Mouse (Mus musculus) MEL-GATA-1-ER (cell line): ENCODE measurements around the gene Dtd1.
A peak's percentile ranks its signal among the peaks of the same experiment; 100 is the strongest.

Source experiments
- DNase-seq: peaks from one replicate; pipeline ENCODE4 v3.0.0-alpha.2; 2012; ENCODE audit warnings: low read depth; ENCODE audit errors: extremely low read depth

Dtd1 gene

DNA sequence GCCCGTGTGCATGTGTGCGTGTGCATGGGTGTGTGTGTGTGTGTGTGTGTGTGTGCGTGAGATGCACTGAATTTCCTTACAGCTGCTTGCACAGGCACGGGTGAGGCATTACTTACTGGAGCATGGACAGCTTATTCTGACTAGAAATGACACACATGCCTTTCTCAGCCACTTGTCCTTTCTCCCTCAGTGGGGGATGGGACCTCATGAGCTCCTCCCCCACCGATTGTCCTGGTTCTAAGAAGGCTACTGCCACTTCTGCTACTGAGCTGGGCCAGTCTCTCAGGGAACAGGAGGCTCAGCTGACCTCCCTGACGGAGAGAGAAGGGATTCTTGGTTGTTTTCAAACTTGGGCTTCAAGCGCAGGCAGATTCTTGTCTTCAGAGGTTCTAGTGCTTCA lies 40.4 kb downstream of the Dtd1 start:
- DNase-seq: no peak

DNA sequence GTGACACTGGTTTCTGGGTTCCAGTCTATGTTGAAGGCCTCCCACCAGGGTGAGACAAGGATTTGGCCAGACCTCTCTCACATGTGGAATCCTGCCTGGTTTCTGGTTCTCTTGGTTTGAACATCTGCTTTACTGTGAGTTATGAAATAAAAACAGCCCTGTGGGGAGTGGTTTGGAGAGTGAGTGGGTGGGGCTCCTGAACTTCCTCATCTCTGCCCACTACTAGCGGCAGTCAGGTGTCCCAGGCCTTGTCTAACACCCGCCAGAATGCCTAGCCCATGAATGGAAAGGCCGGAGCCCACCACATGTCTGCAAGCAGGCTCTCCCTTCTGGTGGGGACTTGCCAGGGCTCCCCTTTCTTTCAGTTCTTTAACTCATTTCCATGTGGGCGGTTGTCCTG lies 42.3 kb downstream of the Dtd1 start:
- peak; percentile 29 for DNase-seq

DNA sequence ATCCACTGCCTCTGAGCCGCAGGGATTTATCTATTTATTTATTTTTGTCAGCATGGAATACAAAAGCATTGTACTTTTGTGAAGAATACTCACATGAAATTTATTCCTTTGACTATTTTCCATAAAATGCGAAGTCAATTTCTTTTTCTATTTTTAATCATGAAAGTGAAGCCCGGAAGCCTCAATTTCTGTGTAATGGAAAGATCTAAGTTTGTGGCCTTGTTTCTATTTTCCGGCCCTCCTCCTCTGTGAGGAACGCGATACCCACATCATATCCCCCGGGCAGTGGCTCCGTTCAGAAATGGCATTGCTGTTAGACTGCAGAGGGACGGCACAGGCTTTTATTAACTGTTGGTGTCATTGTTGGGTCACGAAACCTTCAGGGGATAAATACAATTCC lies 46.7 kb downstream of the Dtd1 start:
- DNase-seq: no peak

DNA sequence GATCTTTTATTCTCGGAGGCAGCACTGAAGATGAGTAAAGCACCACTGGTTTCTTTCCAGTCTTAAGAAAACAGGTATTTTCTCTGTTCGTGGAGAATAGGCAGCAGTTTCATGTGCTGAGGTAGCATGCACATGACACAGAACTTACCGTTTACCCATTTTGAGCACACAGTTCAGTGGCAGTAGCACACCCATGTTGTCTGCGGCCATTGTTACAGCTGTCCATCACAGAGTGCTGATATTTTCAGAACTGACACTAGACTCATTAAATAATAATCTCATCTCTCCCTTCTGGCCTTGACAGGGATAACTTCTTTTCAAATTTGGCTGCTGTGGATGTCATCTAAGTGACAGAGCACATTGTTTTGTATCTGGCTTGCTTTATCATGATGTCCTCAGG lies 47.5 kb downstream of the Dtd1 start:
- DNase-seq: no peak

DNA sequence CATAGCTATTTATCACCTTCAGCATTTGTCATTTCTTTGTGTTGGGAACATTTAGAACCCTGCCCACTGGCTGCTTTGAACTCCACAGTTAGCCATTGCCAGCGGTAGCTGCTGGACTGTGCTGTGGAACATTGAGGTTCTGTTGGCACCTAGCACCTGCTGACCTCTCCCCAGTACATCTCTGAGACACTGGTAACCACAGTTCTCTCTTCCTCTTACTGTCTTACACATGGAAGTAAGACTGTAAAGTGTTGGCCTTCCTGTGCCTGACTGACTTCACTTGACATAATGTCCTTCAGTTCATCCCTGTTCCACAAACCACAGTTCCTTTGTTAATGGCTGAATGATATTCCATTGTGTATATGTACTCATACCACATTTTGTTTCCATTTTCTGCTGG lies 50.3 kb downstream of the Dtd1 start:
- no peak for DNase-seq

DNA sequence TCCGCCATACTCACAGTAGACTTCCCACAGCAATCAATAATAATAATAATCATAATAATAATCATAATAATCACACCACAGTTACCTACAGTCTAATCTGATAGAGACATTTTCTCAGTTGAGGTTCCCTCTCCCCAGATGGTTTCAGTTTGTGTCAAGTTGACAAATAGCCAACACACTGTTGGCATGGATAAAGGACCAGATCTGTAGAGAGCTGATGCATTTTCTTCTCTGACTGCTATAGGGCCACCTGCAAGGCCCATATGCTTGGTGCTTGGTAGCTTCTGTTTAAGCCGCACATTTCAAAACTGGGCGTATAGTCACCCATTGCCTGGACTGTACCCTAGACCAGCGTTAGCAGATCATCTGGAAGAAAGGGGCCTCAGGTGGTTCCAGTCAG lies 53.1 kb downstream of the Dtd1 start:
- DNase-seq: no peak

DNA sequence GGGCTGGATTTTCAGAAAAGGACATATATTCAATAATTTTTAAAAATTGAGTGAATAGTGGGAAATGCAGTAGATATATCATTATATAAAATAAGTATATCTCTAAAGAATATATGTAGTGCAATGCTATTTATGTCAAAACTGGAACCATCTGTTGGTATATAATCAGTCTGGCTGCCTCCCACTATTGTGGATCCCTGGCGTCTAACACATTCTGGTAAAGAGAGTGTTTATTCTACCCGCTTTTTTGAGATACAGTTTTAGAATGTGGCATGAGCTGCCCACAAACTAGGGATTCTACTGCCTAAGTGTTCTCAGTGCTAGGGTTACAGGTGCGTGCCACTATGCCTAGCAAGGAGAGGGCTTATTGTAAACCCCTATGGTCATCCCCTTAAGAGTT lies 55.6 kb downstream of the Dtd1 start:
- no peak for DNase-seq

DNA sequence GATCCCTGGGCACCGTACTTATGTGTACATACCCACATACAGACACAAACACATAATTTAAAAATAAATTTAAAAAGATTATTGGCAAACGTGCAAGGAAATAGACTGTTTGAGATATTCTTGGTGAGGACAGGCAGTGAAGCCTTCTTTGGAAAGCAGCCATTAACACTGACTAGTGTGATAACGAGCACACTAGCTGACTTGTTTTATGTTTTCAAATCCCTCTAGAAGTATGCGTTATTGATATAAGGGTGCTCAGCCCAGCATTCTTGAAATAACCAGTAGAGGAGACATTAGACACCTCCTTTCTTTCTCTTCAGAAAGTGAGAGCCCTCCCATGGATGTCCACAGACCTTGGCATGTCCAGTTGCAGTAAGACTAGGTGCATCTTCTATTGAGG lies 68.8 kb downstream of the Dtd1 start:
- DNase-seq: no peak

DNA sequence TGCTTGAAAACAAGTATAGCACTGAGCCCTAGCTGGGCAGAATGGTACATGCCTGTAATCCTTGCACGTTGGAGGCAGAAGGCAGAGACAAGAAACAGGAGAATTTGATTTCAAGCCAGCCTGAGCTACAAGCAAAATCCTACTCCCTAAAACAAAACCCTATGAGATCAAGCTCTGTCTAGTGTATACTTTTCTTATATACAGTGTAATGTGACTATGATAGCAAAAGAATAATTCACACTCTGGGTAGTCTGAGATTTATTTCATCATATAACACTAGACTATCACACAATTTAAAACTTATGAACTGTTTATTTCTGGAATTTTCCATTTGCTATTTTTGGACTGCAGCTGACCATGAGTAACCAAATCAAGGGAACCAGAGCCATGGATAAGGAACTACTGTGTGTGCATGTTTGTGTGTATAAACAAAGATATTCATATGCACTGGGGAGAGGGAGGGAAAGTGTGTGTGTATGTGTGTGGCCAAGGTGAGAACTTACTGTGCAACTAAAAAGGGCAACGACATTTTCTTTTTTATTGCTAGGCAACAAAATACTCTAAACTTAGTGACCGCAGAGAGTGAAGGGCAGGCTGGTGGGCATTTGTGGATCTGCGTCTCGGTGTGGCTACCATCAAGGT lies 70.7 kb downstream of the Dtd1 start:
- DNase-seq: no peak

DNA sequence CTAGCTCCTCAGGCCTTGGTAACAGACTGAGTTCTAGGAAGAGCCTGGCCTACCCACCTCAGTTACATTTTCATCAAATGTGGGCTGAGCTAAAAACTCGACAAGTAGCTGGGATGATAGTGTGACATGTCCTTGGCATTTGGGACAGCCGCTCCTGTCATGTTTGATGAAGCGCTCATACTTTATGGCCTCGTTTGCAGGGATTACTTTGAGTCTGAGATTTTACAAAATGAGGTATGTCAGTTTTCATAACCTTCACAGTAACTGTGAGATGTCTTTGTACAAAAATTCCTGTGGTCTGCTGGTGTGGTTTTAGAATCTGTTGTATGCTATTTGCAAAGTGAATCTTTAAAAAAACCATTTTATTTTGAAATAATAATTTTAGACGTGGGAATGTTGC lies 72.7 kb downstream of the Dtd1 start:
- no peak for DNase-seq

DNA sequence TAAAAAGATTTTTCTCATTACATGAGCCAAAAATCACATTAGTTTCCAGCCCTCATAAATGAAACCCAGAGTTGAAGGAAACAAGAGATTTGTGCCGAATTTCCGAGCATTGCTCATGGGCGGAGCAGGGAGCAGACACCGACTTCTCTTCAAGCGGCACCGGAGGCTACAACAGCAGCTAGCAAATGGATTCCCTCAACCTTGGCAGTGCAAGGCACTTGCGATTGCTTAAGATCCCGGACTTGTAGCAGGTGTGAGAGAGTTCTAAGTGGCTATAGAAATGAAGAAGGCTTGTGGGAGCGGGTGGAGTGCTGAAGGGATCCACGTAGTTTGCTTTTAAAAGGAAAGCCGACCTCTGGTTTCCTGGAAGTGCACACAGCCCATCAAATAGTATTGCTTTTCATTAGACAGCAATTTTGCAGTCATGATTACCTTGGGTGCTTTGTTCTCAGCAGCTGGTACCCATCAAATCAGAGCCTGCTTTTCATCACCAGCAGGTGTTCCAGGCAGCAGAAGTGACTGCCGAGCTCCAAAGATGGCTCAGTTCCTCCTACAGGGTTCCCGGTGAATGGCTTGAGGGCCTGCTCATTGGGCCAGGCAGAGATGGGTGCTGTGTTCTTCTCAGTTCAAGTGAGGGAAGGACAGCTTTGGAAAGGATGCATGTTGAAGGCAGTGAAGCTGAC lies 77.0 kb downstream of the Dtd1 start:
- no peak for DNase-seq

DNA sequence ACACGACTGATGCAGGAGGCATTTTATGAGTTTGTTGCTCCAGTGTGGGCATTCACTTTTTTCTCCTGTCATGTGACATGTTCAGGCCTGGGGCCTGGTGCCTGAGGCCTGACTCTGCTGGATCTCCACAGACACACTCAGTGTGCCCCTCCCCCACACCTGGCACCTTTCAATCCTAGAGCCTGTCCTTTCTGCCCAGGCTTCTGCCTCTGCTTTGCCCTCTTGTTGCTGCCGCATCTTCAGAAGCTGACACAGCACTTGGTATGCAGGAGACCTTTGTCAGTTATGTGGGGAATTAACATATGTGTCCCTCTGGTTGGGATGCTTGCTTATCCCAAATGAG lies 77.5 kb downstream of the Dtd1 start:
- no peak for DNase-seq

DNA sequence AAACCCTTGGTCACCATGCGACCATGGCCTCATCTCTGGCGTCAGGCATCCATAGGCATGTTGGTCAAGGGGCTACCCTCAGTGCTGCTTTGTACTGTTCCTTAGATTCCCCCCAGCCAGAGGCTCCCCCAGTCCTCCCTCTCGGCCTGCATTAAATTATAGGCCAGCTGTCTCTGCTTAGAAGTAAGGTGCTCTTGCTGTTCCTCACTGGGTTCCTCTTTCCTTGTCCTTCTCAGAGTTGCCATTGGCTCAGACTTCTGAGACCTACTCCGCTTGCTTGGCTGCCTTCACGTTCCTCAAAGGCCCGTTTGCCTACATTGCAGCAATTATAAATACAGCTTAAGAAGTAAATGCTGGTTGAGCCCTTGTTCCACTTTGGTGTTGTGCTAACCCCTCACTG lies 79.1 kb downstream of the Dtd1 start:
- DNase-seq: no peak

DNA sequence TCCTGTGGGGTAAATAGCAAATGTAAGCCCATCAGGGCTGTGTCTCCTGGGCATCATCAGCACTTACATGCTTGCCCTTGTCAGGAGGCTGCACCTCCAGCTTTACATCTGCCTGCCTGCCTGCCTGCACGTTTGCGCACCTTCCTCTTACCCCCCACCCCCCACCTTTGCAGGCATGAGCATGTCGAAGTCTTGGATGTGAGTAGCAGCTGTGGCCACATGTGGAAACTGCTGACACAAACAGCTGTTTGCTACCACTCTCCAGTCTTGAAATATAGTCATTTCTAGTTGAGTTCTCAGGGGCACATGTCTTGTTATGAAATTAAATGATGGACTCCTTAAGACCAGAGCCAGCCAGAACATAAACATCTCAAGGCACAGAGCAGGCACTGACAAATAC lies 79.7 kb downstream of the Dtd1 start:
- no peak for DNase-seq

DNA sequence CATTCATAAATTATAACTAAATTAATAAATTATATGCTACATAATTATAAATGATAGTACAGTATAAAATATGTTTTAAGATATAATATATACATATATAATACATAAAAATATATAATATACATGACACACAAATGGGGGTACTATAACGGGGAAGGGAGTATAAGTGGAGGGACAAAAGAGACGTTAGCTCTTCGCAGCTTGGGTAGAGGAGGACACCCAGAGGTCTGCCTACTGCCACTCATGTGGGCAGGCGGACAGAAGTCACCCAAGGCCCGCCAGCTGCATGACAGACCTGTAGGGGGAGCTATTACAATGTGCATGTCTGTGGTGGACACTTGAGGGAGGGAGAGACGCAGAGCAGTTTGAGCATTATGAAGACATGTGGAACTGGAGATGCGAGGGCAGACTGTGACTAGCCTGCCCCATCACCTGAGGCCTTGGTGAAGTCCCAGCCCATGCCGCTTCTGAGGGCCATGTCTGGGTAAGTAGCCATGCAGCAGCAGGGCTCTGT lies 92.6 kb downstream of the Dtd1 start:
- DNase-seq: no peak

DNA sequence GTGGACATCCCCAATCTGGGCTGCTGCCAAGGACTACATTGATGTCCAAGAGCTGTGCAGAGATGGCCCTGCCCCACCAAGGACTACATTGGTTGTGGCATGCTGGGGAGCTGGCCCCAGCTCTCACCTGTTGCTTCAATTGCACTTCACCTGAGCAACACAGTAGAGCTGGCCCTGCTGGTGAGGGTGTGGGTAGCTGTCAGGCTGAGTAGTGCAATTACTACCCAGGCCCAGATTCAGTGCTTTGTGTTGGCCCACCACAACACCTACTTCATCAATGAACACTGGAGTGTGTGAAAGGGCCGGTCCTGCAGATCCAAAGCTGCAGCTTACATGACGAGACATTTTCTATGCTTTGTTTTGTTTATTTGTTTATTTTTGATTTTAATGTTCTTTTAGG lies 93.1 kb downstream of the Dtd1 start:
- DNase-seq: no peak

DNA sequence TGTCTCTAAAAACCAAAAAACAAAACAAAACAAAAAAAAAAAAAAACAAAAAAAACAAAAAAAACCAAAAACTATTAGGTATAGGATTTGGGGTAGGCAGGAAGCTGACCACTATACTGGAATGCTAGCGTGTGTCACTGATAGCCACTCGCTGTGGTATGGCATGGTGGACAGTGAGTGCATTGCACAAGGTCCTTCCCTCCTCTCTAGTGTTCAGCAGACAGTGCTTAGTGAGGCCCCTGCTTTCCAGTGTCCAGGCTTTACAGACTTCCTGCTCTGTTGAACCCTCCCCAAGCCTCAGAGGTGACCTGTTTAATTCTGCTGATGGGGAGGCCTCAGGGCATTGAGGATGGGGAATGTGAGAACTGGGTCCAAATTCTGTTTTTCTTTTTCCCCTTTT lies 95.2 kb downstream of the Dtd1 start:
- no peak for DNase-seq

DNA sequence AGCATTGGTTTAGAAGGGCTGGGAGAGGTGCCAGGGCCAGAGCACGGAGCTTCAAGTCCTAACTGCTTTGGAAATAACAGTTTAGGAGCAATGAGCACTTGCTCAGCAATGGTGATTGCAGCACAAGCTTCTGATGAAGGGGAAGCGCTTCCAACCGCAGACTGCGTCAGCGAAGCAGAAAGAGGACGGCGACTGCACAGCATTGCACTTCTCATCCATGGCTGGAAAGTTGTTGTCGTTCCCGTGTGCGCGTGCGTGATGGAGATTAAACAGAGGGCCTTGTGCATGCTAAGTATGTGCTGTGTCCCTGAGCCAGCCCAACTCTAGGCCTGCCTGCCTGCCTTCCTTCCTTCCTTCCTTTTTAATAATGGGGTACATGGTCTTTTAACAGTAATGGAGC lies 98.3 kb downstream of the Dtd1 start:
- no peak for DNase-seq

DNA sequence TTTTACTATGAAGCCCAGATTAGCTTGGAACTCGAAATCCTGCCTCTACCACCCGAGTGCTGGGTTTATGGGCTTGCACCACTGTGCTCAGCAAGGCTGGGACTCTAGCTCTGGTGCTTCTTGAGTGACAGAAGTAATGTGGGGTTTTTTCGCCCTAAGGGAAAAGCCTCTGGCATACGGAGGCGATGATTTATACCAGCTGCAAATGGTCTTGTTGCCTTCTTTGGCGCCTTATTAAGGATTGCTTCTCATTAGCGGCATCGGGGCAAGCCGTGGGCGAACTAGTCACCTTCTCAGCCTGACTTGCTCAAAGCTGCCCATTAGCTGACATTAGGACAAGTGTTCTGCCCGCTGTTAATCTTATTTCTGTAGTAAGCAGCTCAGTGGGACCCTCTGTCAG lies 100.9 kb downstream of the Dtd1 start:
- DNase-seq: no peak

DNA sequence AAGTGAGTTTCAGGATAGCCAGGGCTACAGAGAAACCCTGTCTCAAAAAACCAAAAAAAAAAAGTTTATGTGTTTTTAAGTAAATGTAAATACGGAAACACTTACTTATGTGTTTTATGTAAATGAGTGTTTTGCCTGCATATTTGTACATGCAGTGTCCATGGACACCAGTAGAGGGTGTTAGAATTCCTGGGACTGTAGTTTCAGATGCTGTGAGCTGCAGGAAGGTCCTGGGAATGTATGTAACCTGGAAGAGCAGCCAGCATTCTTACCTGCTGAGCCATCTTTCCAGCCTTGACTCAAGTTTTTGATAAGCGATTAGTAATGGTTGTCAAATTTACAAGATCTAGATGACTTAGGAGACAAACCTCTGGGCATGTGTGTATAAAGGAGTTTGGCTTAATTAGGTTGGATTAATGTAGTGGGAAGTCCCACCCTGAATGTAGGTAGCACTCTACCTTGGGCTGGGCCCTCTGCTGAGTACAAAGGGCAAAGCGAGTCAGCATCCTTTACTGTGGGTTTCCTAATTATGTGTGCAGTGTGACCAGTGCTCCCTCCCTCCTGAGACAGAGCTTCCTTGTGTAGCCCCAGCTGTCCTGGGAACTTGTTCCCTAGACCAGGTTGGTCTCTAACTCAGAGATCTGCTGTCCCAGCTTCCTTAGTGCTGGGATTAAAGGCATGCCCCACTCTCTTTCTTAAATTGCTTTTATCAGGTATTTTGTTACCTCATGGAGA lies 101.9 kb downstream of the Dtd1 start:
- DNase-seq: no peak

DNA sequence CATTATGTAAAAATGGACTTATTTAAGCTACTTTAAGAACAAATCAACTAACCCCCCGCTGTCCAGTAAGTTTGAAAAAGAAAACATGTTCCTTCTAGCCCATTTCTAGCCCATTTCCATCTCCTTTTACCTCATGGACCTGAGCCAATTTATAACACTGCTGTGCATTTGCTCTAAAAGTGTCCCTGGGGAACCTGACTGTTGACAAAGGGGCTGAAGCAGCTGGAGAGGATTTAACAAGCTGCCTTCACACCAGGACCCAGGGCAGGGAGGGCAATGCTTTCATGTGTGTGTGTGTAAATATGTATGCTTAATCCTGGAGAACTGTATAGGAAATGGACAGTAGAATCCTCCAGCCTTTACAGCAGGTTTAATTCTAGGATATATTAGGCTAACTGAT lies 109.6 kb downstream of the Dtd1 start:
- no peak for DNase-seq

DNA sequence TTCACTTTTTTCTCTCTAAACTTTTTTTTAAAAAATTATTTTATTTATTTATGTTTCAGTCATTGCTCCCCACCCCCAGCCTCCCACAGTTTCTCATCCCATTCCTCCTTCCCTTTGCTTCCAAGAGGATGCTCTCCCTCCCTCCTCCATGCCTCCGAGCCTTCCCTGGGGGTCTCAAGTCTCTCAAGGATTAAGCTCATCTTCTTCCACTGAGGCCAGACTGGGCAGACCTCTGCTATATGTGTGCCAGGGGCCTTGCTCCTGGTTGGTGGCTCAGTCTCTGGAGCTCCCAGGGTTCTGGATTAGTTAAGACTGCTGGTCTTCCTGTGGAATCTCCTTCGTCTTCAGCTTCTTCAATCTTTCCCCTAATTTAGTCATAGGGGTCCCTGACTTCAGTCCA lies 110.0 kb downstream of the Dtd1 start:
- DNase-seq: no peak

DNA sequence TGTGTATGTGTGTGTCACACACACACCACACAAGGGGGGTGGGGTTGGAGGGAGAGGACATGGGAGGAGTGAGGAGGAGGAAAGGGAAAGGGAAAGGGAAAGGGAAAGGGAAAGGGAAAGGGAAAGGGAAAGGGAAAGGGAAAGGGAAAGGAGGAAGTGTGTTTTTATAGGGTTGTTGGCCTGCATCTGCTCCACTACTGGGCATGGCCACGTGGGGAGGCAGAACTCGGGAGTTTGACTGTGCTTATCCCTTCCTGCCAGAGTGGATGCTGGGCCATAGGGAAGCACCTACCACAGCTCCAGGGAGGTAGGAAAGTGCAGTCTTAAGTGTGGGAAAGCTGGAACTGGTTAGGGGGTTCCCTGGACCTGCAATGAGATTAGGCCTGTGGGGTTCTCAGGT lies 114.9 kb downstream of the Dtd1 start:
- no peak for DNase-seq
